8 mouse cellular contexts compared by ENCODE assay signal in the genomic region with DNA sequence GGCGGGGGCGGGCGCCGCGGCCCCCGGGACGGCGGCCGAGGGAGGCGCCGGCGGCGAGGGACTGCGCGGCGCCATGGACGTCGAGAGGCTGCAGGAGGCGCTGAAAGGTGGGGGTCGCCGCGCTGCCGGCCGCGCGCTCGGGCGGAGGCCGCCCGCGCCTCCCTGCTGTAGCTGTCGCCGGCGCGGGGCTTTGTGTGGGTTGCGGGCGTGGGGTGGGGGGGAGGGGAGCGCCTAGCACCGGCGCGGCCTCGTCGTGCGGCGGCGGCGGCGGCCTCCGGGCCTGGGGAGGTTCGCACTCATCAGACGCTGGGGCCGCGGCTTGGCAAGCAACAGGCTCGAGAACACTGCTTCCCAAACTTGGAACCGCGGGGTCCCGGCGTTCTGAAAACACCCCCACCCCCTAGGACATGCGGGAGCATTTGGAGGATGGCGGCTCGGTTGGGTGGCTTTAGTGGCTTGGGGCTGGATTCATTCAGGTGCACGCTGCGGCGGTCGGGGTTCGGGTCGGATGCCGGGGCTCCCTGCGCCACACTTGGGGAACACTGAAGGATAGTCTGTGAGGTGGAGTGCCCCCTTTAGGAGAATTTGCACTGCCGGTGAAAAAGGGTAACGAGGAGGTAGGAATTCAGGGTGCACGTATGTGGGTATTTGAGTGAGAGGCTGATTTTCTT. TPM values are rescaled to one million over a fixed set of nuclear protein-coding genes. Genes with fewer than 3 reads are reported as not detected.
DNase-seq lines count a peak whose midpoint lies in the region; ATAC-seq and TF ChIP-seq lines count a peak whose summit lies in the region.

No protein-coding gene starts in this region.

- ATAC-seq in heart, embryonic 12.5 days (ENCODE audit: insufficient number of reproducible peaks, low FRiP score), result peak; percentile 92
- ATAC-seq in kidney, postnatal 0 days (replicated peaks; ENCODE audit: low FRiP score, low read depth), result peak; percentile 87
- ATAC-seq in liver, embryonic 11.5 days (replicated peaks; ENCODE audit: low FRiP score), result peak; percentile 79
- peak; percentile 80 for ATAC-seq in stomach, embryonic 15.5 days (ENCODE audit: insufficient read depth, low FRiP score, low read depth)

- no peaks in the 10 kb centered on the region for H3K9me3 ChIP-seq in erythroblast, embryonic 14.5 days (ENCODE audit: control insufficient read depth, low read length)
- H3K9me3 ChIP-seq in heart, embryonic 12.5 days (replicated peaks), result no peaks in the 10 kb centered on the region
- no peaks in the 10 kb centered on the region for H3K9me3 ChIP-seq in kidney, postnatal 0 days (replicated peaks; ENCODE audit: low read length)
- H3K9me3 ChIP-seq in liver, embryonic 11.5 days (ENCODE audit: control insufficient read depth, low read length), result no peaks in the 10 kb centered on the region
- H3K9me3 ChIP-seq in stomach, embryonic 15.5 days, result no peaks in the 10 kb centered on the region

- WGBS in heart, embryonic 12.5 days, result 1% methylated on average over 52 of the region's 72 CpGs
- under 1% methylated on average over 68 of the region's 72 CpGs for WGBS in kidney, postnatal 0 days
- under 1% methylated on average over 42 of the region's 72 CpGs for WGBS in liver, embryonic 11.5 days
- under 1% methylated on average over 46 of the region's 72 CpGs for WGBS in stomach, embryonic 15.5 days

- peak overlapping the region; percentile 91 for H3K4me3 ChIP-seq in erythroblast, embryonic 14.5 days (replicated peaks)
- H3K4me3 ChIP-seq in heart, embryonic 12.5 days, result peak overlapping the region; percentile 99
- H3K4me3 ChIP-seq in kidney, postnatal 0 days (replicated peaks; ENCODE audit: low read depth, low read length), result peak overlapping the region; percentile 83
- peak overlapping the region; percentile 77 for H3K4me3 ChIP-seq in liver, embryonic 11.5 days (ENCODE audit: low read depth, low read length)
- peak overlapping the region; percentile 73 for H3K4me3 ChIP-seq in stomach, embryonic 15.5 days (replicated peaks)

- peak; percentile 75 for DNase-seq in CD4-positive helper T cell, adult 2 months (ENCODE audit: low read depth, low spot score)
- DNase-seq in brain, embryonic 18.5 days (ENCODE audit: low read depth, low spot score), result peak; percentile 20
- DNase-seq in kidney, postnatal 0 days (ENCODE audit: low spot score), result peak; percentile 64
- DNase-seq in liver, embryonic 11.5 days (ENCODE audit: low spot score), result peak; percentile 77
- DNase-seq in naive thymus-derived CD4-positive, alpha-beta T cell, adult 2 months (ENCODE audit: low read depth), result peak; percentile 62

- peaks cover 44% of the 10 kb centered on the region for H3K36me3 ChIP-seq in erythroblast, embryonic 14.5 days (ENCODE audit: control insufficient read depth)
- peaks cover 34% of the 10 kb centered on the region for H3K36me3 ChIP-seq in heart, embryonic 12.5 days
- H3K36me3 ChIP-seq in kidney, postnatal 0 days (ENCODE audit: insufficient read depth, low read length), result peaks cover 10% of the 10 kb centered on the region; the same call in 1 of the 2 replicates
- peaks cover 23% of the 10 kb centered on the region for H3K36me3 ChIP-seq in liver, embryonic 11.5 days (ENCODE audit: control insufficient read depth, insufficient read depth, low read length)
- H3K36me3 ChIP-seq in stomach, embryonic 15.5 days, result peaks cover 15% of the 10 kb centered on the region

- TF ChIP-seq CTCF in kidney, postnatal 0 days (IDR thresholded peaks at IDR 0.05; ENCODE audit: low read depth), result peak; percentile 60

- peaks cover 30% of the 10 kb centered on the region for H3K4me1 ChIP-seq in erythroblast, embryonic 14.5 days (ENCODE audit: control insufficient read depth)
- H3K4me1 ChIP-seq in heart, embryonic 12.5 days (replicated peaks), result peaks cover 19% of the 10 kb centered on the region
- no peaks in the 10 kb centered on the region for H3K4me1 ChIP-seq in kidney, postnatal 0 days (replicated peaks; ENCODE audit: insufficient read depth, low read length)
- peaks cover 12% of the 10 kb centered on the region for H3K4me1 ChIP-seq in liver, embryonic 11.5 days (replicated peaks; ENCODE audit: control insufficient read depth, insufficient read depth, low read length)
- H3K4me1 ChIP-seq in stomach, embryonic 15.5 days, result peaks cover 15% of the 10 kb centered on the region

- peak overlapping the region; percentile 99 for H3K9ac ChIP-seq in heart, embryonic 12.5 days
- H3K9ac ChIP-seq in kidney, postnatal 0 days (ENCODE audit: low read depth, low read length), result peak overlapping the region; percentile 91
- H3K9ac ChIP-seq in liver, embryonic 11.5 days (ENCODE audit: low read depth, low read length), result peak overlapping the region; percentile 82
- H3K9ac ChIP-seq in stomach, embryonic 15.5 days, result peak overlapping the region; percentile 67

- H3K4me2 ChIP-seq in heart, embryonic 12.5 days, result peak overlapping the region; percentile 69
- peak overlapping the region; percentile 58 for H3K4me2 ChIP-seq in kidney, postnatal 0 days (ENCODE audit: low read length)
- H3K4me2 ChIP-seq in liver, embryonic 11.5 days, result peak overlapping the region; percentile 75
- peak overlapping the region; percentile 56 for H3K4me2 ChIP-seq in stomach, embryonic 15.5 days

- peak overlapping the region; percentile 91 for H3K27ac ChIP-seq in heart, embryonic 12.5 days (ENCODE audit: poor library complexity, severe bottlenecking)
- peak overlapping the region; percentile 87 for H3K27ac ChIP-seq in kidney, postnatal 0 days
- H3K27ac ChIP-seq in liver, embryonic 11.5 days (ENCODE audit: low read depth, low read length), result peak overlapping the region; percentile 80
- peak overlapping the region; percentile 75 for H3K27ac ChIP-seq in stomach, embryonic 15.5 days

- H3K27me3 ChIP-seq in erythroblast, embryonic 14.5 days (ENCODE audit: control insufficient read depth), result no peaks in the 10 kb centered on the region
- no peaks in the 10 kb centered on the region for H3K27me3 ChIP-seq in heart, embryonic 12.5 days (replicated peaks)
- no peaks in the 10 kb centered on the region for H3K27me3 ChIP-seq in kidney, postnatal 0 days (ENCODE audit: insufficient read depth, low read length)
- H3K27me3 ChIP-seq in liver, embryonic 11.5 days (replicated peaks; ENCODE audit: control insufficient read depth, insufficient read depth, low read length), result no peaks in the 10 kb centered on the region
- no peaks in the 10 kb centered on the region for H3K27me3 ChIP-seq in stomach, embryonic 15.5 days (replicated peaks)

RNA-seq across cellular contexts. Expression of gene Ppp4r2, which starts 0.5 kb away (rescaled TPM):
- polyA plus RNA-seq in erythroblast, embryonic 14.5 days (2012), result 3.9 and 4.2 TPM in 2 replicates
- 16.1 and 18.5 TPM in 2 replicates for polyA plus RNA-seq in heart, embryonic 12.5 days (2016; fragmentation: Nextera tagmentation; extraction: Ambion mirVana)
- 15.1 and 16.4 TPM in 2 replicates for polyA plus RNA-seq in kidney, postnatal 0 days (2015; fragmentation: Nextera tagmentation; extraction: Ambion mirVana)
- polyA plus RNA-seq in liver, embryonic 11.5 days (2014; fragmentation: Nextera tagmentation; extraction: Ambion mirVana), result 25.0 and 26.5 TPM in 2 replicates
- polyA plus RNA-seq in stomach, embryonic 15.5 days (2015; fragmentation: Nextera tagmentation; extraction: Ambion mirVana), result 16.1 and 17.4 TPM in 2 replicates

Comparison
In these comparisons a context has a peak if more than half of its experiments do, and no peak if none do; other contexts are left out.
1. Peak in every context shown above with its lines: DNase-seq, ATAC-seq, H3K4me3 ChIP-seq and H3K27ac ChIP-seq.
2. DNase-seq: peak in every context shown above with its lines; median percentile 77 in liver, embryonic 11.5 days; 75 in CD4-positive helper T cell, adult 2 months; 64 in kidney, postnatal 0 days; 62 in naive thymus-derived CD4-positive, alpha-beta T cell, adult 2 months; 20 in brain, embryonic 18.5 days.